Mouse (Mus musculus): ENCODE measurements around the gene Islr2. TPM values are rescaled to one million over a fixed set of nuclear protein-coding genes. Genes with fewer than 3 reads are reported as not detected.

Islr2 gene
- polyA plus RNA-seq, 1 experiment from 2014 or later, result 5.4 TPM

GRCm38 (mm10) chr9:58213865-58214264 lies 9.7 kb upstream of the Islr2 start:
- H3K4me1 ChIP-seq (ENCODE audit: control insufficient read depth, insufficient read depth, low read length), result no peaks in the 10 kb centered on the region
- WGBS, result 28% methylated on average over 5 of the region's 5 CpGs
- H3K27me3 ChIP-seq (ENCODE audit: control insufficient read depth, insufficient read depth, low read length), result no peaks in the 10 kb centered on the region
- H3K9ac ChIP-seq (replicated peaks; ENCODE audit: low read length), result no peak overlapping the region
- DNase-seq (ENCODE audit: low spot score), result no peak
- ATAC-seq (replicated peaks; ENCODE audit: insufficient number of reproducible peaks, low FRiP score, low TSS enrichment, low read depth), result no peak
- no peak overlapping the region for H3K4me3 ChIP-seq (ENCODE audit: low read depth, low read length)
- H3K27ac ChIP-seq (replicated peaks; ENCODE audit: low read depth, low read length), result no peak overlapping the region
- H3K4me2 ChIP-seq (ENCODE audit: low read depth, low read length), result no peak overlapping the region
- no peaks in the 10 kb centered on the region for H3K9me3 ChIP-seq (replicated peaks; ENCODE audit: control insufficient read depth, low read length)
- H3K36me3 ChIP-seq (replicated peaks; ENCODE audit: control insufficient read depth, insufficient read depth, low read depth, low read length), result no peaks in the 10 kb centered on the region

- DNase-seq (ENCODE audit: low spot score), result no peak
- no peak overlapping the region for H3K4me3 ChIP-seq (ENCODE audit: low read depth, low read length)
- H3K27ac ChIP-seq (replicated peaks; ENCODE audit: low read depth, low read length), result no peak overlapping the region
- no peak overlapping the region for H3K4me2 ChIP-seq (ENCODE audit: low read depth, low read length)
- no peaks in the 10 kb centered on the region for H3K4me1 ChIP-seq (ENCODE audit: control insufficient read depth, insufficient read depth, low read length)
- H3K9me3 ChIP-seq (replicated peaks; ENCODE audit: control insufficient read depth, low read length), result no peaks in the 10 kb centered on the region
- WGBS, result 70% methylated on average over 5 of the region's 5 CpGs
- H3K36me3 ChIP-seq (replicated peaks; ENCODE audit: control insufficient read depth, insufficient read depth, low read depth, low read length), result no peaks in the 10 kb centered on the region
- no peak overlapping the region for H3K9ac ChIP-seq (replicated peaks; ENCODE audit: low read length)
- ATAC-seq (replicated peaks; ENCODE audit: insufficient number of reproducible peaks, low FRiP score, low TSS enrichment, low read depth), result no peak
- no peaks in the 10 kb centered on the region for H3K27me3 ChIP-seq (ENCODE audit: control insufficient read depth, insufficient read depth, low read length)
Measured at GRCm38 (mm10) chr9:58213377-58213776, 9.3 kb upstream of the Islr2 start.

GRCm38 (mm10) chr9:58210304-58210627 lies 6.1 kb upstream of the Islr2 start:
- Histone ChIP-seq H3K27me3 (ENCODE audit: control insufficient read depth, insufficient read depth, low read length) (no peaks in the 10 kb centered on the region), H3K4me2 (ENCODE audit: low read depth, low read length) (no peak overlapping the region), H3K9me3 (replicated peaks; ENCODE audit: control insufficient read depth, low read length) (no peaks in the 10 kb centered on the region), H3K36me3 (replicated peaks; ENCODE audit: control insufficient read depth, insufficient read depth, low read depth, low read length) (no peaks in the 10 kb centered on the region), H3K27ac (replicated peaks; ENCODE audit: low read depth, low read length) (no peak overlapping the region), H3K9ac (replicated peaks; ENCODE audit: low read length) (no peak overlapping the region), H3K4me1 (ENCODE audit: control insufficient read depth, insufficient read depth, low read length) (no peaks in the 10 kb centered on the region), H3K4me3 (ENCODE audit: low read depth, low read length) (no peak overlapping the region)
- ATAC-seq (replicated peaks; ENCODE audit: insufficient number of reproducible peaks, low FRiP score, low TSS enrichment, low read depth) (no peak), DNase-seq (ENCODE audit: low spot score) (no peak)
- 86% methylated on average over 2 of the region's 2 CpGs for WGBS

GRCm38 (mm10) chr9:58209462-58210303 lies 5.6 kb upstream of the Islr2 start:
- Histone ChIP-seq H3K4me3 (ENCODE audit: low read depth, low read length) (no peak overlapping the region), H3K9me3 (replicated peaks; ENCODE audit: control insufficient read depth, low read length) (no peaks in the 10 kb centered on the region), H3K27me3 (ENCODE audit: control insufficient read depth, insufficient read depth, low read length) (no peaks in the 10 kb centered on the region; the same call in 1 of the 2 replicates), H3K4me1 (ENCODE audit: control insufficient read depth, insufficient read depth, low read length) (no peaks in the 10 kb centered on the region), H3K9ac (replicated peaks; ENCODE audit: low read length) (no peak overlapping the region), H3K4me2 (ENCODE audit: low read depth, low read length) (no peak overlapping the region), H3K36me3 (replicated peaks; ENCODE audit: control insufficient read depth, insufficient read depth, low read depth, low read length) (no peaks in the 10 kb centered on the region), H3K27ac (replicated peaks; ENCODE audit: low read depth, low read length) (no peak overlapping the region)
- DNase-seq (ENCODE audit: low spot score) (no peak), ATAC-seq (replicated peaks; ENCODE audit: insufficient number of reproducible peaks, low FRiP score, low TSS enrichment, low read depth) (no peak)
- WGBS, result 81% methylated on average over 8 of the region's 8 CpGs

DNA sequence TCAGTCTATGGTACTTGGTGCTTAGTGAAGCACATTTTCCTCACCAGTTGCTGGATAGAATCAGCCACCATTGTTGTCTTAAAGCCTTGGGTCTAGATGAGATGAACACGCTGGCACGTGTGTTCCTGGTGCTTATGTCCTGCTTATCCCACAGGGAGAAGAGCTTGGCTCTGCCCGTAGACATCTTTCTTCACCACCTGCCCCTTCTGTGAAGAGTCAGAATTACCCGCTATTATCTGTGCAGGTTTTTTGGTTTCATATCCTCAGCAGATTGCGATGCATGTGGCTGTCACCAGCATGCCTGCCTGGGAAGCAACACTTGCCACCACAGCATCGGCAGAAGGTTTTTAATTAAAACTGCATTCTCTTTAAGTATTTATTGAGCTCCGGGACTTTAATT lies 1.9 kb upstream of the Islr2 start:
- Histone ChIP-seq H3K4me1 (ENCODE audit: control insufficient read depth, insufficient read depth, low read length) (peaks cover 8% of the 10 kb centered on the region), H3K27me3 (ENCODE audit: control insufficient read depth, insufficient read depth, low read length) (peaks cover 30% of the 10 kb centered on the region), H3K4me3 (ENCODE audit: low read depth, low read length) (no peak overlapping the region), H3K27ac (replicated peaks; ENCODE audit: low read depth, low read length) (no peak overlapping the region), H3K9me3 (replicated peaks; ENCODE audit: control insufficient read depth, low read length) (no peaks in the 10 kb centered on the region), H3K4me2 (ENCODE audit: low read depth, low read length) (no peak overlapping the region), H3K9ac (replicated peaks; ENCODE audit: low read length) (no peak overlapping the region), H3K36me3 (replicated peaks; ENCODE audit: control insufficient read depth, insufficient read depth, low read depth, low read length) (no peaks in the 10 kb centered on the region)
- ATAC-seq (replicated peaks; ENCODE audit: insufficient number of reproducible peaks, low FRiP score, low TSS enrichment, low read depth) (no peak), DNase-seq (ENCODE audit: low spot score) (no peak)
- WGBS, result 82% methylated on average over 7 of the region's 7 CpGs

GRCm38 (mm10) chr9:58204448-58205000 lies 405 bp upstream of the Islr2 start:
- Histone ChIP-seq H3K4me2 (ENCODE audit: low read depth, low read length) (peak overlapping the region; percentile 42), H3K36me3 (replicated peaks; ENCODE audit: control insufficient read depth, insufficient read depth, low read depth, low read length) (no peaks in the 10 kb centered on the region), H3K27ac (replicated peaks; ENCODE audit: low read depth, low read length) (no peak overlapping the region), H3K9me3 (replicated peaks; ENCODE audit: control insufficient read depth, low read length) (no peaks in the 10 kb centered on the region), H3K4me1 (ENCODE audit: control insufficient read depth, insufficient read depth, low read length) (peaks cover 8% of the 10 kb centered on the region), H3K27me3 (ENCODE audit: control insufficient read depth, insufficient read depth, low read length) (peaks cover 44% of the 10 kb centered on the region), H3K4me3 (ENCODE audit: low read depth, low read length) (peak overlapping the region; percentile 23), H3K9ac (replicated peaks; ENCODE audit: low read length) (no peak overlapping the region)
- WGBS, result 5% methylated on average over 18 of the region's 18 CpGs
- ATAC-seq (replicated peaks; ENCODE audit: insufficient number of reproducible peaks, low FRiP score, low TSS enrichment, low read depth) (peak; percentile 25; the same call in 1 of the 2 replicates), DNase-seq (ENCODE audit: low spot score) (peak; percentile 93)

DNA sequence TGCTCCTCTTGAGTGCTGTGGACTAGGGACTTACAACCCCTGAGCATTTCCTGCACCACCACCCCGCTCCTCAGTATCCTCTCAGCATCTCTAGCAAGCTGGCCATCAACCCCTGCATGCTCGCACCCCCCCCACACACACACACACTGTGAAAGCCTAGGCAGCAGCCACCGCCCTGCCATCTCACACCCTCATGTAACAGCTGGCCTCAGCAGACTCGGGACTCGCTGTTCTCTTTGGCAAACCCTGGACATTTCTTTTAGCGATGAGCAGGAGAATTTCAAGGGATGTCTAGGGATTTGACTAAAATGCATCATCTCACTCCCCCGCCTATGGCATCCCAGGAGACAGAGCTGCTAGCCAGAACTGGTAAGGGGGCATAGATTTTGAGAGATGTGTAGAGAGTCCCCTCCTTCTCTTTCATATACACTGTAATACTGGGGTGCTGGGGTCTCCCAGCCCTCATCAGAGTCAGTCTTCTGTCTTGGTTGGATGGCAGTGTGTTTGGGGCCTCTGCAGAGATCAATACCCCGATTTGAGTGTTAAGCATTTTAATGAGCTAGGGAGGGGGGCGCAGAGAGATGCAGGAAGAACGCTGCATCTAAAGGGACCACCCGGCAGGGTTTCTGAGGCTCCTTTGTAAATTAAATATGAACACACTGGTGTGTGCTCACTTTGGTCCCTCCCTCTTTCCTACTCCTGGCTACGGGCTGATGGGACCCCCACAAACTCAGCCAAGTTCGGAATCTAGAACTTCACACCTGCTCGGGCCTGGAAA lies 1.3 kb downstream of the Islr2 start:
- Histone ChIP-seq H3K36me3 (replicated peaks; ENCODE audit: control insufficient read depth, insufficient read depth, low read depth, low read length) (no peaks in the 10 kb centered on the region), H3K4me2 (ENCODE audit: low read depth, low read length) (peak overlapping the region; percentile 40), H3K9ac (replicated peaks; ENCODE audit: low read length) (peak overlapping the region; percentile 25; the same call in 1 of the 2 replicates), H3K27me3 (ENCODE audit: control insufficient read depth, insufficient read depth, low read length) (peaks cover 61% of the 10 kb centered on the region), H3K4me1 (ENCODE audit: control insufficient read depth, insufficient read depth, low read length) (peaks cover 20% of the 10 kb centered on the region), H3K27ac (replicated peaks; ENCODE audit: low read depth, low read length) (no peak overlapping the region), H3K9me3 (replicated peaks; ENCODE audit: control insufficient read depth, low read length) (no peaks in the 10 kb centered on the region), H3K4me3 (ENCODE audit: low read depth, low read length) (no peak overlapping the region)
- WGBS, result 2% methylated on average over 14 of the region's 14 CpGs
- DNase-seq (ENCODE audit: low spot score), result no peak
- no peak for ATAC-seq (replicated peaks; ENCODE audit: insufficient number of reproducible peaks, low FRiP score, low TSS enrichment, low read depth)

All from embryonic facial prominence, embryonic 11.5 days (tissue).